Mouse (Mus musculus) lung, embryonic 14.5 days (tissue): ENCODE data around the gene Tekt3. TPM values are rescaled to one million over a fixed set of nuclear protein-coding genes. Genes with fewer than 3 reads are reported as not detected.

ENCODE experiments used
- ATAC-seq: fragments of 200-750 bp; cut with Nextera tagmentation; 2 replicates; pipeline ENCODE4 v1.8.0; 2017; ENCODE audit warnings: mild to moderate bottlenecking, moderate TSS enrichment, moderate library complexity; ENCODE audit not compliant: insufficient read depth
- DNase-seq: peaks from one replicate; pipeline ENCODE4 v3.0.0-alpha.2; 2015
- H3K27ac ChIP-seq: fragments of 300-500 bp; sonication (generic); 2 replicates; pipeline ENCODE4 v1.5.1; 2014; ENCODE audit warnings: low read depth, mild to moderate bottlenecking, moderate library complexity
- H3K27me3 ChIP-seq: fragments of 300-500 bp; sonication (generic); 2 replicates; pipeline ENCODE4 v1.6.1; 2014; ENCODE audit warnings: low read length, control low read depth; ENCODE audit not compliant: insufficient read depth
- H3K36me3 ChIP-seq: fragments of 300-500 bp; sonication (generic); 2 replicates; pipeline ENCODE4 v1.6.1; 2014; ENCODE audit warnings: control low read depth; ENCODE audit not compliant: insufficient read depth
- H3K4me1 ChIP-seq: fragments of 300-500 bp; sonication (generic); 2 replicates; pipeline ENCODE4 v1.6.1; 2014; ENCODE audit warnings: antibody characterized with exemption, control low read depth; ENCODE audit not compliant: insufficient read depth
- H3K4me2 ChIP-seq: fragments of 300-500 bp; sonication (generic); 2 replicates; pipeline ENCODE4 v1.6.1; 2014; ENCODE audit warnings: mild to moderate bottlenecking
- H3K4me3 ChIP-seq: fragments of 300-500 bp; sonication (generic); 2 replicates; pipeline ENCODE4 v1.5.1; 2014; ENCODE audit warnings: low read depth, low read length
- H3K9ac ChIP-seq: fragments of 300-500 bp; sonication (generic); 2 replicates; pipeline ENCODE4 v1.6.1; 2014
- H3K9me3 ChIP-seq: fragments of 300-500 bp; sonication (generic); 2 replicates; pipeline ENCODE4 v1.6.1; 2016; ENCODE audit warnings: low read depth, low read length, control low read depth
- CTCF ChIP-seq: IDR thresholded peaks from 2 replicates; pipeline ENCODE4 v1.5.1; 2016; ENCODE audit warnings: antibody characterized with exemption, low read depth
- WGBS: fragments of 180-500 bp; shearing (Covaris S2); extraction: QIAGEN DNeasy Blood & Tissue Kit; methylation state at CpG from one replicate; pipeline ENCODE4 v1.1.7; 2014; 5-methylcytosine and 5-hydroxymethylcytosine counted together
- polyA plus RNA-seq: library from polyadenylated mRNA; unstranded; fragments of >200 nt; fragmentation: Nextera tagmentation; extraction: Ambion mirVana; gene quantifications from 2 replicates; pipeline ENCODE4 v1.2.1, GENCODE M21; 2014

Tekt3 gene
- polyA plus RNA-seq, 1 experiment from 2014 or later: not detected

DNA sequence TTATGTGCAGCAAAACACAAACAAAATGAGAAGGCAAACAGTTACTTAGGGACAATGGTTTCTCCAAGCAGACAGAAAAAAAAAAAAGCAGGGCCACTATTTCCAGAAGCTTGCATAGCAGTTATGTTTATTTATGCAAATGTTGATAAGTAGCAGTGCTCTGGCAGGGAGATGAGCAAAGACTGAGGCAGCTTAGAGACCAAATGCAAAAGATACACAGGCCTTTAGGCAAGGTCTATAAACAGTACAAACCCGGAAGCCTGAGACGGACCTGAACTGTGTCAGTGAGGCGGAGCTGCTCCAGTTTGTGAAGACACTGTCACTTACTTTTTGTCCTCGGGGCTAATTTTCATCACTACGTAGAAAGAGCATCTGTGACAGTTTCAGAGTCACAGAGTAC, 32.1 kb downstream of the Tekt3 start:
- H3K4me2 ChIP-seq: no peak overlapping the region
- no peaks in the 10 kb centered on the region for H3K9me3 ChIP-seq
- 48% methylated on average over 5 of the region's 5 CpGs for WGBS
- H3K36me3 ChIP-seq: no peaks in the 10 kb centered on the region
- H3K4me1 ChIP-seq: peaks cover 2% of the 10 kb centered on the region; the same call in 1 of the 2 replicates
- peak overlapping the region; percentile 38; the same call in 1 of the 2 replicates for H3K27ac ChIP-seq
- DNase-seq (peak; percentile 58), ATAC-seq (no peak)
- TF ChIP-seq CTCF: no peak
- H3K27me3 ChIP-seq: no peaks in the 10 kb centered on the region
- H3K4me3 ChIP-seq: no peak overlapping the region
- H3K9ac ChIP-seq: no peak overlapping the region

DNA sequence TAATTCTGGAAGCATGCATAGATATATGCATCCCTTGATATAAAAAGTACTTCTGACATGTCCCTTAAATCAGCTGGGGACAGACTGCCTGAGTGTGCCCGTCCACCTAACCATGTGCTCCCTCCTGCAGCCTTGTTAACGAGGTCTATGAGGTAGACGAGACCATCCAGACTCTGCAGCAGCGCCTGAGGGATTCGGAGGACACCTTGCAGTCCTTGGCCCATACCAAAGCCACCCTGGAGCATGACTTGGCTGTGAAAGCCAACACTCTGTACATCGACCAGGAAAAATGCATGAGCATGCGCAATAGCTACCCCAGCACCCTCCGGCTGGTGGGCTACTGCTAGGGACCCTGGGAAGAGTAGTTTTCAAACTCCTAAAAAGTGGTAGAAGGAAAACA, 33.0 kb downstream of the Tekt3 start:
- Histone ChIP-seq H3K36me3 (no peaks in the 10 kb centered on the region), H3K27me3 (no peaks in the 10 kb centered on the region), H3K4me3 (no peak overlapping the region), H3K9ac (no peak overlapping the region), H3K4me2 (no peak overlapping the region), H3K4me1 (peaks cover 2% of the 10 kb centered on the region; the same call in 1 of the 2 replicates), H3K9me3 (no peaks in the 10 kb centered on the region), H3K27ac (no peak overlapping the region)
- DNase-seq (no peak), ATAC-seq (no peak)
- TF ChIP-seq CTCF: no peak
- 84% methylated on average over 8 of the region's 8 CpGs for WGBS

DNA sequence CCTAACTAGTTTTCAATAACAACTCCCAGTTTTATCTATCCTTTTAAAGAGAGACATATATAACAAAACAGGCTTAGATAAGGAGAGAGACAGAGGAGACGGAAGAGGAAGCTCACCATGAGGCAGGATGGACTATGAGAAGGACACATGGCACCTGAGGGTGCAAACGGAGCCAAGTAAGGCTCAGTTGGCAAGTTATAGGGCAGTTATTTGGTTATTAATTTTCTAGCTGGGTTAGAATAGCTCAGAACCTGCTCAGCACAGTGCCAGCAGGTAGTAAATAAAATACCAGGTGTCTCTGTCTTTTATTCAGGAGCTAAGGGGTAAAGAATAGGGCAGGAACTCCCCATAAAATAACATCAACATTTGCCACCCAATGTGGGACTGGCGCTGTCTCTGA, 36.6 kb downstream of the Tekt3 start:
- TF ChIP-seq CTCF: no peak
- 69% methylated on average over 3 of the region's 3 CpGs for WGBS
- Histone ChIP-seq H3K9me3 (no peaks in the 10 kb centered on the region), H3K4me2 (no peak overlapping the region), H3K27me3 (no peaks in the 10 kb centered on the region), H3K9ac (no peak overlapping the region), H3K27ac (no peak overlapping the region), H3K4me3 (no peak overlapping the region), H3K36me3 (no peaks in the 10 kb centered on the region), H3K4me1 (no peaks in the 10 kb centered on the region)
- ATAC-seq: no peak
- DNase-seq: no peak

DNA sequence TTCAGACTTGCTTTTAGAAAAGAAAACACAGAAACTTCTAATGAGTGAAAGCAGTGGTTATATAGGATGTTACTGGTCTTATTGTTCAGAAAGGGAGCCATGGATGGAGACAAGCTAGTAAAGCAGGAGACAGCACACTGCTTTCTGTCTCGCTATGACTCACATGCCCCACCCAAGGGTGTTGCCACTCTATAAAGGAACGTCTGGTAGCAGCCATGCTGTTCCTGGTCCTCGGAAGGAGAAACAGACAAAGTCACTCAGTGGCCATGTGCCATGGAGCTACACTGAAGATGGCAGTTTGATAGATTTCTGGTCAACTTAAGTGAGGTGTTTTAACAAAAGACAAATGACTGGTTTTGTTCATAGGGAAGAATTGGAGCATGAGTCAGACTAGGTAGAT, 37.9 kb downstream of the Tekt3 start:
- H3K4me1 ChIP-seq: no peaks in the 10 kb centered on the region
- H3K4me2 ChIP-seq: no peak overlapping the region
- no peak for TF ChIP-seq CTCF
- no peak overlapping the region for H3K4me3 ChIP-seq
- no peaks in the 10 kb centered on the region for H3K27me3 ChIP-seq
- no peak for ATAC-seq
- no peak overlapping the region for H3K9ac ChIP-seq
- no peak for DNase-seq
- H3K9me3 ChIP-seq: no peaks in the 10 kb centered on the region
- H3K36me3 ChIP-seq: no peaks in the 10 kb centered on the region
- WGBS: 74% methylated on average over 3 of the region's 3 CpGs
- no peak overlapping the region for H3K27ac ChIP-seq

DNA sequence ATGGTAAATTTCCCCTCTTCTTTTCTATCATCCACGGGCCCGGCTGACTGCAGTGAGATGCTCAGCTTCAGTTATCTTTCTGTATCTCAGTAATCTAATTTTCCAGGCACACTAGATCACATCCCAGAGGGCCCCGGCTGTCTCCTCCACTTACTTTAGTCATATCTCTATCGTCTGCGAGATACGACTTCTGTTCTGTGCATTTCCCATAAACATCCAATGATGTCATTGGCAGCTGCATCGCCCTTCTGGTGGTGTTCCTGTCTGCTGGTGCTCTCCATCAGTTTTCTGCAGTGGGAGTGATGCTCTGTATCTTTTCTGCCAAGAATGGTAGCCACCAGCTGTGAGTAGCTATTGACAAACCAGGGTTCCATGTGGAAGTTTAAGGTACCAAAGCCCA, 41.8 kb downstream of the Tekt3 start:
- ATAC-seq (no peak), DNase-seq (no peak)
- no peak for TF ChIP-seq CTCF
- Histone ChIP-seq H3K4me3 (no peak overlapping the region), H3K4me1 (0 out of 2 replicates have a peak, but pooled peaks cover 4% of the 10 kb centered on the region), H3K9me3 (no peaks in the 10 kb centered on the region), H3K9ac (no peak overlapping the region), H3K36me3 (no peaks in the 10 kb centered on the region), H3K27me3 (no peaks in the 10 kb centered on the region), H3K27ac (no peak overlapping the region), H3K4me2 (no peak overlapping the region)
- 71% methylated on average over 7 of the region's 7 CpGs for WGBS

DNA sequence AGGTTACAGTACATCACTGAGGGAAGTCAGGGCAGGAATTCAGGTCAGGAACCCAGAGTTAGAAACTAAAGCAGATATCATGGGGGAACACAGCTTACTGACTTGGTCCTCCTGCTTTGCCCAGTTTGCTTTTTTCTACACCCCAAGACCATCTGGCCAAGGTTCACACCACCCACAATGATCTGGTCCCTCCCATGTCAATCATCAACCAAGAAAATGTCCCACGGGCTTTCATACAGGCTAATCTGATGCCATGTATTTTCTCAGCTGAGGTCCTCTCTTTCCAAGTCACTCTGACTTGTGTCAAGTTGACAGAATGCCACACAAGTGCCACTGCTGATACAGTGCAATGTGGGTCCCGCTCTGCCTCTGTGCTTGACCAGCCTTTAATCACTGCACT, 42.6 kb downstream of the Tekt3 start:
- Histone ChIP-seq H3K4me2 (no peak overlapping the region), H3K9me3 (no peaks in the 10 kb centered on the region), H3K4me3 (no peak overlapping the region)

DNA sequence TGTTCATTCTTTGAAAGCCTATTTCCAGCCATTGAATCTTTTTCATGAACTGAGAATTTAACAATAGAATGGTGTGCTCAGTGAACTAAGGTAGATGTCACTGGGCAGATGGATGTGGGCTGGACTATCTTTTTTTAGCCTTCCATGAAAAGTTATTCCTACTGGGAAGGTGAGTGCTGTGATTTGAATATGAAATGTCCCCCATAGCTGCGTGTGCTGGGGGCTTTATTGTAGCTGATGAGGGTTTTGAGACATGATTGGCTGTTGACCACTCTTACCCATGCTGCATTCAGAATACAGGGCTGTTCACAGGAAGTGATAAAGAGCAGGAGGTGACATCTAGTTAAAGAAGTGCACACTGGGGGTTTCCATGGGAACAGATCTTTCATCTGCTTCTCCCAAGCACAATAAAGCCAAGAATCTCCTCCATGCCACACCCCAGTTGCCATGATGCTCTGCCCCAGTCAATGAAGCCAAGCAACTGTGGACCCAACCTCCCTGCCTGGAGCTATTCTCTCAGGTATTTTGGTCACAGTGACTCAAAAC, 47.8 kb downstream of the Tekt3 start:
- TF ChIP-seq CTCF: no peak
- Histone ChIP-seq H3K9ac (no peak overlapping the region), H3K27ac (no peak overlapping the region), H3K4me1 (peaks cover 7% of the 10 kb centered on the region; the same call in 1 of the 2 replicates), H3K9me3 (no peaks in the 10 kb centered on the region), H3K27me3 (no peaks in the 10 kb centered on the region), H3K4me2 (no peak overlapping the region), H3K36me3 (no peaks in the 10 kb centered on the region), H3K4me3 (no peak overlapping the region)
- WGBS: 74% methylated on average over 1 of the region's 1 CpGs
- ATAC-seq (no peak), DNase-seq (no peak)

More for the DNA sequence above, 42.6 kb downstream of the Tekt3 start:
- no peak for ATAC-seq
- TF ChIP-seq CTCF: no peak
- WGBS: 82% methylated on average over 2 of the region's 2 CpGs
- Histone ChIP-seq H3K9ac (no peak overlapping the region), H3K27me3 (no peaks in the 10 kb centered on the region), H3K27ac (no peak overlapping the region), H3K4me1 (0 out of 2 replicates have a peak, but pooled peaks cover 4% of the 10 kb centered on the region), H3K36me3 (no peaks in the 10 kb centered on the region)
- no peak for DNase-seq

DNA sequence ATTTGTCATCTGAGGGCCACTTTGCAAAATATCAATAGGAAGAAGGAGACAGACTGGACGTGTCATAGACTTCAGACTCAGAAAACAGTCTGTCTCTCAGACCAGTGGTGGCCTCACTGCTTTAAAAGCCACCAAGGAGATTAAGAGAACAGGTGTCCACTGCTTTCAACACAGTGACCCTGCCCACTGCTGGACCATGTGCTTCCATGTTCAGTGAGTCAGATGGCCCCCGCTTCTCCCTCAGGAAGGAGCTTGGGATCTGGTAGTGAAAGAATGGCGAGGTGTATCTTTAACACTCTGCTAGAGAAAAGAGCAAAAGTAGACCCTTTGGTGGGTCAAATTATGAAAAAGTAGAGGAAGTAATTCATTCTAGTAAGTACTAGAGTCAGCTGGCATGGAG, 48.9 kb downstream of the Tekt3 start:
- no peak for ATAC-seq
- no peaks in the 10 kb centered on the region for H3K27me3 ChIP-seq
- 88% methylated on average over 3 of the region's 3 CpGs for WGBS

More for the DNA sequence above, 48.9 kb downstream of the Tekt3 start:
- DNase-seq: no peak
- Histone ChIP-seq H3K9me3 (no peaks in the 10 kb centered on the region), H3K4me2 (no peak overlapping the region), H3K27ac (no peak overlapping the region), H3K9ac (no peak overlapping the region), H3K4me3 (no peak overlapping the region), H3K36me3 (no peaks in the 10 kb centered on the region), H3K4me1 (peaks cover 14% of the 10 kb centered on the region)
- no peak for TF ChIP-seq CTCF
